Mouse (Mus musculus) mature B cell (primary cell): Measurements from ENCODE around the gene St3gal4.
"Not testable (repeated sequence)": the region's sequence is repeated elsewhere in the genome, so short reads cannot be mapped to it uniquely, and the experiment has no call there.

Source experiments
- in situ Hi-C: fragments of 300-500 bp; cut with MboI; formaldehyde crosslinking; loops from 2 replicates; pipeline ENCODE4 v1.14.3; 2019

St3gal4 gene

GRCm38 (mm10) chr9:35119168-35119567 is at the start of gene St3gal4:
St3gal4 (minus strand) TSS chr9:35119268.
- in situ Hi-C loops: no loop called here

- in situ Hi-C loops: no loop called here
Measured at GRCm38 (mm10) chr9:35166798-35167635, 47.9 kb upstream of the St3gal4 start.

- in situ Hi-C loops: no loop called here
Measured at GRCm38 (mm10) chr9:35166144-35166797, 47.2 kb upstream of the St3gal4 start.

GRCm38 (mm10) chr9:35164142-35164874 is 45.2 kb upstream of the St3gal4 start:
- in situ Hi-C loops: no loop called here

GRCm38 (mm10) chr9:35163011-35163690 is 44.1 kb upstream of the St3gal4 start:
- in situ Hi-C loops: no loop called here

GRCm38 (mm10) chr9:35161721-35162120 is 42.7 kb upstream of the St3gal4 start:
- in situ Hi-C loops: no loop called here

- in situ Hi-C loops: no loop called here
Measured at GRCm38 (mm10) chr9:35160662-35161061, 41.6 kb upstream of the St3gal4 start.

- in situ Hi-C loops: no loop called here
Measured at GRCm38 (mm10) chr9:35158477-35158876, 39.4 kb upstream of the St3gal4 start.

GRCm38 (mm10) chr9:35156862-35157261 is 37.8 kb upstream of the St3gal4 start:
- in situ Hi-C loops: no loop called here

GRCm38 (mm10) chr9:35156002-35156710 is 37.1 kb upstream of the St3gal4 start:
- in situ Hi-C loops: no loop called here

GRCm38 (mm10) chr9:35152923-35153322 is 33.9 kb upstream of the St3gal4 start:
- in situ Hi-C loops: no loop called here

GRCm38 (mm10) chr9:35148822-35149221 is 29.8 kb upstream of the St3gal4 start:
- in situ Hi-C loops: not testable (repeated sequence)

GRCm38 (mm10) chr9:35147261-35147660 is 28.2 kb upstream of the St3gal4 start:
- in situ Hi-C loops: not testable (repeated sequence)

GRCm38 (mm10) chr9:35145829-35146228 is 26.8 kb upstream of the St3gal4 start:
- in situ Hi-C loops: no loop called here

- in situ Hi-C loops: no loop called here
Measured at GRCm38 (mm10) chr9:35145118-35145517, 26.1 kb upstream of the St3gal4 start.

GRCm38 (mm10) chr9:35142221-35142620 is 23.2 kb upstream of the St3gal4 start:
- in situ Hi-C loops: no loop called here

- in situ Hi-C loops: no loop called here
Measured at GRCm38 (mm10) chr9:35139231-35139744, 20.2 kb upstream of the St3gal4 start.

GRCm38 (mm10) chr9:35138029-35138428 is 19.0 kb upstream of the St3gal4 start:
- in situ Hi-C loops: no loop called here

GRCm38 (mm10) chr9:35135575-35135974 is 16.5 kb upstream of the St3gal4 start:
- in situ Hi-C loops: no loop called here

GRCm38 (mm10) chr9:35131637-35132397 is 12.7 kb upstream of the St3gal4 start:
- in situ Hi-C loops: no loop called here
